Mouse (Mus musculus) CH12.LX (cell line): ENCODE data around the gene Cxcr5. TPM values are rescaled to one million over a fixed set of nuclear protein-coding genes. Genes with fewer than 3 reads are reported as not detected.

Source experiments
- DNase-seq: peaks from one replicate; pipeline ENCODE4 v3.0.0-alpha.2; 2013; ENCODE audit errors: extremely low read depth
- H3K27ac ChIP-seq: 2 replicates; pipeline ENCODE4 v1.5.1; 2012; ENCODE audit warnings: low read depth, mild to moderate bottlenecking, control low read depth, moderate library complexity; ENCODE audit not compliant: insufficient read depth
- H3K27me3 ChIP-seq: replicated peaks from 2 replicates; pipeline ENCODE3; 2012; ENCODE audit warnings: inconsistent platforms
- H3K36me3 ChIP-seq, 2 experiments: replicated peaks in 1 of 2; 2 replicates each; pipeline versions ENCODE3 to v1.6.1; 2012; ENCODE audit warnings: inconsistent platforms in 1 of 2, low read length in 1 of 2, mild to moderate bottlenecking in 1 of 2, mixed read lengths in 1 of 2, moderate library complexity in 1 of 2; ENCODE audit not compliant: control insufficient read depth in 1 of 2, insufficient read depth in 1 of 2
- H3K4me1 ChIP-seq, 2 experiments: 2 replicates each; pipeline ENCODE4 v1.6.1; 2012; ENCODE audit warnings: inconsistent platforms in 1 of 2, moderate library complexity in 1 of 2; ENCODE audit not compliant: insufficient read depth in 2 of 2, control insufficient read depth in 1 of 2
- H3K4me2 ChIP-seq: 2 replicates; pipeline ENCODE4 v1.6.1; 2012; ENCODE audit warnings: low read depth, mild to moderate bottlenecking, control low read depth; ENCODE audit not compliant: poor library complexity, insufficient read depth, severe bottlenecking
- H3K4me3 ChIP-seq, 3 experiments: fragments of 150-350 bp in 1 of 3; sonication (generic) in 1 of 3; replicated peaks in 1 of 3; 2 replicates each; pipeline versions ENCODE3 to v1.5.1; 2011 to 2012; ENCODE audit warnings: low read depth in 2 of 3, low read length in 2 of 3, mild to moderate bottlenecking in 2 of 3, moderate library complexity in 2 of 3, control low read depth in 1 of 3, improper control_type of control experiment in 1 of 3, inconsistent platforms in 1 of 3, mixed read lengths in 1 of 3; ENCODE audit not compliant: poor library complexity in 1 of 3
- H3K79me2 ChIP-seq: replicated peaks from 2 replicates; pipeline ENCODE4 v1.6.1; 2012; ENCODE audit warnings: mild to moderate bottlenecking, moderate library complexity; ENCODE audit not compliant: control insufficient read depth, poor library complexity, insufficient read depth, severe bottlenecking; ENCODE audit errors: extremely low read depth
- H3K9ac ChIP-seq: 2 replicates; pipeline ENCODE4 v1.6.1; 2012; ENCODE audit warnings: low read depth, mild to moderate bottlenecking, control low read depth, moderate library complexity; ENCODE audit not compliant: insufficient read depth
- H3K9me3 ChIP-seq: replicated peaks from 2 replicates; pipeline ENCODE3; 2012; ENCODE audit warnings: low read length, inconsistent platforms, mixed read lengths
- CHD1 ChIP-seq: IDR thresholded peaks from 2 replicates; pipeline ENCODE4 v1.6.1; 2012; ENCODE audit warnings: low read depth, low read length, improper control_type of control experiment, inconsistent platforms
- CTCF ChIP-seq, 2 experiments: IDR thresholded peaks in 1 of 2; conservative IDR thresholded peaks in 1 of 2; 2 replicates each; pipeline ENCODE4 v1.5.1; 2011 to 2012; ENCODE audit warnings: low read depth in 2 of 2, low read length in 2 of 2, improper control_type of control experiment in 1 of 2, inconsistent platforms in 1 of 2, mild to moderate bottlenecking in 1 of 2, moderate library complexity in 1 of 2
- ELF1 ChIP-seq: IDR thresholded peaks from 2 replicates; pipeline ENCODE4 v1.6.1; 2014; ENCODE audit warnings: low read depth, mild to moderate bottlenecking, inconsistent platforms, low read length, improper control_type of control experiment
- EP300 ChIP-seq: IDR thresholded peaks from 2 replicates; pipeline ENCODE4 v1.6.1; 2011; ENCODE audit warnings: low read length, improper control_type of control experiment
- ETS1 ChIP-seq: conservative IDR thresholded peaks from 2 replicates; pipeline ENCODE4 v1.6.1; 2012; ENCODE audit warnings: low read depth, mild to moderate bottlenecking, inconsistent platforms, low read length, improper control_type of control experiment, moderate library complexity
- IRF4 ChIP-seq: IDR thresholded peaks from 2 replicates; pipeline ENCODE4 v1.6.1; 2014; ENCODE audit warnings: low read depth, mild to moderate bottlenecking, inconsistent platforms, low read length, improper control_type of control experiment
- MAX ChIP-seq: IDR thresholded peaks from 2 replicates; pipeline ENCODE4 v1.6.1; 2011; ENCODE audit warnings: low read length, improper control_type of control experiment
- MAZ ChIP-seq: IDR thresholded peaks from 2 replicates; pipeline ENCODE4 v1.6.1; 2012; ENCODE audit warnings: low read depth, mild to moderate bottlenecking, inconsistent platforms, low read length, improper control_type of control experiment, moderate library complexity
- MYC ChIP-seq: IDR thresholded peaks from 2 replicates; pipeline ENCODE4 v1.6.1; 2011; ENCODE audit warnings: low read depth, mild to moderate bottlenecking, improper control_type of control experiment, low read length
- NRF1 ChIP-seq: IDR thresholded peaks from 2 replicates; pipeline ENCODE4 v1.6.1; 2014; ENCODE audit warnings: low read depth, mild to moderate bottlenecking, inconsistent platforms, low read length, improper control_type of control experiment, moderate library complexity
- RAD21 ChIP-seq: IDR thresholded peaks from 2 replicates; pipeline ENCODE4 v1.6.1; 2011; ENCODE audit warnings: low read depth, mild to moderate bottlenecking, low read length, improper control_type of control experiment, moderate library complexity
- RCOR1 ChIP-seq: conservative IDR thresholded peaks from 2 replicates; pipeline ENCODE4 v1.6.1; 2012; ENCODE audit warnings: low read depth, mild to moderate bottlenecking, inconsistent platforms, low read length, improper control_type of control experiment
- SIN3A ChIP-seq: IDR thresholded peaks from 2 replicates; pipeline ENCODE4 v1.6.1; 2012; ENCODE audit warnings: low read length, improper control_type of control experiment, inconsistent platforms
- SMC3 ChIP-seq: IDR thresholded peaks from 2 replicates; pipeline ENCODE4 v1.6.1; 2011; ENCODE audit warnings: low read depth, low read length, improper control_type of control experiment
- TCF12 ChIP-seq: IDR thresholded peaks from 2 replicates; pipeline ENCODE4 v1.6.1; 2014; ENCODE audit warnings: low read depth, mild to moderate bottlenecking, inconsistent platforms, low read length, improper control_type of control experiment
- USF1 ChIP-seq: IDR thresholded peaks from 2 replicates; pipeline ENCODE4 v1.6.1; 2014; ENCODE audit warnings: low read depth, mild to moderate bottlenecking, inconsistent platforms, low read length, improper control_type of control experiment
- USF2 ChIP-seq: conservative IDR thresholded peaks from 2 replicates; pipeline ENCODE4 v1.6.1; 2011; ENCODE audit warnings: low read depth, low read length, improper control_type of control experiment
- ZMIZ1 ChIP-seq: IDR thresholded peaks from 2 replicates; pipeline ENCODE4 v1.6.1; 2012; ENCODE audit warnings: low read depth, mild to moderate bottlenecking, inconsistent platforms, low read length, improper control_type of control experiment
- dilution Hi-C: fragments of 300-500 bp; cut with MboI; formaldehyde crosslinking; loops from 2 replicates; pipeline ENCODE4 v1.14.3; 2020; ENCODE audit warnings: low sequenced_read_pairs; ENCODE audit not compliant: extremely low pct_unique_long_range_greater_than_20kb, extremely low pct_ligation_motif_present
- in situ Hi-C: fragments of 300-500 bp; cut with MboI; formaldehyde crosslinking; loops from 3 replicates; pipeline ENCODE4 v1.14.3; 2019; ENCODE audit warnings: low sequenced_read_pairs, low pct_ligation_motif_present, low pct_unique_long_range_greater_than_20kb, mixed read lengths
- polyA plus RNA-seq: library from polyadenylated mRNA; unstranded; fragments of >175 nt; gene quantifications from 2 replicates; pipeline ENCODE4 v1.2.1, GENCODE M21; 2012; ENCODE audit warnings: low read depth; ENCODE audit not compliant: insufficient read length
- total RNA-seq, 2 experiments: library from RNA; depleted of rRNA; stranded (reverse); fragments of 300-350 nt in 1 of 2; fragments of >200 nt in 1 of 2; gene quantifications; 2 replicates each; pipeline ENCODE4 v1.2.3; 2012 to 2014

Cxcr5 gene
- total and polyA plus RNA-seq, 3 experiments: 30.2 to 93.4 (median 70.5) TPM

DNA sequence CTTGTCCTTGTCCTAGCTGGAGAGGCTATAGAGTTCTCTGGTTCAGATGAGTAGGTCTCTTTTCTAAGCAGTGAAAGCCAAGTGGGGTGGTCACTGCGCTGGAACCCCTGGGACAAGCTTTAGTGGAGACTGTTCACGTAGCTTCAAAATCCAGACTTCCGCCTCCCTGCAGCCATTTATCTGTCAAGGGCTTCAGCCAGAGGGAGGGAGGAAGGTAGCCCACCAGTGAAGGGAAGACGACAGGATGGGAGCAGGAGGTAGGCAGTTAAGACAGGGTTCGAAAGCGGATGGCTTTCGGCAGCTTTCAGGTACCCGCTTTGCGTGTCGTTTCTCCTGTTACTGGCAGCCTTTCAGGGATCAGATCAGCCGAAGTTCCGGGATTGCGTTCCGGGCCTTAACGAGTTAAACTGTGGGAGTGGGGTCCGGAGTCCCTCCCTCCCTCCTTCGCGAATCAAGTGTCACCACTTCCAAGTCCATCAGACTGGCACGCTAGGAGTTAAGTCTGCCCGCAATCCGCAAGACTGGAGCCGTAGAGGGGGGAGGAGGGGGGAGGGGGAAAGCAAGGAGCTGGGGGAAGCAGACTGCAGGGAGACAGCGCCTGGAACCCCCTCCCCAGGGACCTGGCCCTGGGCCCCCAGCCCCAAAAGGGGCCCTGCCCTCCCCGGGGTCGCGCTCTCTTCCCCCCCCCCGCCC lies 83.3 kb downstream of the Cxcr5 start:
- dilution Hi-C loops (no loop called here), in situ Hi-C loops (no loop called here)
- no peak for DNase-seq
- H3K36me3 ChIP-seq: no peaks in the 10 kb centered on the region
- no peaks in the 10 kb centered on the region for H3K9me3 ChIP-seq
- H3K27ac ChIP-seq: no peak overlapping the region
- H3K4me3 ChIP-seq: peak overlapping the region; percentile 38 to 42 (median 41)
- H3K4me2 ChIP-seq: peak overlapping the region; percentile 91
- 0 out of 2 replicates have a peak overlapping the region, but pooled peaks have one; percentile 1 for H3K9ac ChIP-seq
- peaks cover 5% of the 10 kb centered on the region for H3K27me3 ChIP-seq
- TF ChIP-seq RCOR1 (no peak), MYC (no peak), EP300 (no peak), RAD21 (no peak), USF2 (no peak), TCF12 (no peak)
- H3K79me2 ChIP-seq: no peaks in the 10 kb centered on the region
- peaks cover 6 to 43% of the 10 kb centered on the region in 2 experiments for H3K4me1 ChIP-seq

- no peaks in the 10 kb centered on the region for H3K79me2 ChIP-seq
- H3K4me2 ChIP-seq: peak overlapping the region; percentile 91
- in situ Hi-C loops: no loop called here
- no peak overlapping the region; the same call in 1 of the 2 replicates for H3K9ac ChIP-seq
- dilution Hi-C loops: no loop called here
- no peaks in the 10 kb centered on the region for H3K9me3 ChIP-seq
- no peak overlapping the region for H3K27ac ChIP-seq
- peak; percentile 75 for DNase-seq
- H3K27me3 ChIP-seq: peaks cover 5% of the 10 kb centered on the region
- H3K4me3 ChIP-seq: peak overlapping the region in 2 of 3 experiments; percentile 17 to 38
- no peaks in the 10 kb centered on the region for H3K36me3 ChIP-seq
- TF ChIP-seq IRF4 (no peak; the same call in none of the 2 replicates), ETS1 (0 out of 2 replicates have a peak, but pooled peaks have one; percentile 9), ZMIZ1 (no peak), NRF1 (no peak), TCF12 (no peak), EP300 (0 out of 2 replicates have a peak, but pooled peaks have one; percentile 29), MAZ (no peak), RAD21 (peak; percentile 63), USF1 (no peak), ELF1 (peak; percentile 41; the same call in 1 of the 2 replicates), CHD1 (no peak), CTCF (conservative IDR thresholded peaks at IDR 0.05 in 1 of 2, IDR thresholded peaks at IDR 0.05 in 1 of 2; ENCODE audit: low read depth in 2 of 2, low read length in 2 of 2) (peak; percentile 83 to 99), SIN3A (0 out of 2 replicates have a peak, but pooled peaks have one; percentile 23), SMC3 (peak; percentile 76), MAX (0 out of 2 replicates have a peak, but pooled peaks have one; percentile 28)
- TF ChIP-seq, all 38 proteins: peak for 8
- H3K4me1 ChIP-seq: peaks cover 6 to 43% of the 10 kb centered on the region in 2 experiments
Measured at GRCm38 (mm10) chr9:44477339-44478228, 84.1 kb downstream of the Cxcr5 start.
